Mouse (Mus musculus): ENCODE measurements around the gene Zfp821. TPM values are rescaled to one million over a fixed set of nuclear protein-coding genes. Genes with fewer than 3 reads are reported as not detected.

Gene Zfp821
- polyA plus RNA-seq, 1 experiment from 2014 or later: 16.4 TPM

DNA sequence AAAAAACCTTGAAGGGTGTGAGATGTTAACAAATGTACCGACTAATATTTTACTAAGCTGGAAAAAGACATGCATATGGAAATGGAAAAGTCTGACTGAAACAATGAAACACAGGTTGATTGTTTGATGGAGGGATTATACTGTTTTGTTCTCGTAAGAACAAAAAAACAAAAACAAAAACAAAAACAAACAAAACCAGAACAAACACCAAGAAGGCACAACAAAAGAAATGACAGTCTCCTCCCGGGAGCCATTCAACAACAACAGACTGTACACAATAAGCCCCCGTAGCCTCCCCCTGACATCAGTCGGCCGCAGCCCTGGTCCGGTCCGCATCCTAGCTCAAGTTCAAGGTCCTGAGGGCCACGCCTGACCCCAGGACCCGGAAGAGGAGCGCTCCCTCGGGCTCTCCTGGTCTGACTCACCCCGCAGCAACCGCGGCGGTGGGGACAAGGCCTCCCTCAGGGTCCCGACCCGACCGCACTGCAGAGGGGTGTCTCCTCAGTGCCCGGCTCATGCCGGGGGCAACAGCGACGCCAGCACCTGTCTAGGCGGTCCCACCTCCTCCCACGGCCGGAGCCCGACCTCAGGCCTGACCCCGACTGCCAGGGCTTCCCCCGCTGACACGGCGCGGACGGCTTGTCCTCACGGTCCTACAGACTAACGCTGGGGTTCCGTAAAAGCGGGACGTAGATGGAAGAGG, 12.8 kb upstream of the Zfp821 start:
- Histone ChIP-seq H3K27me3 (no peaks in the 10 kb centered on the region), H3K9me3 (replicated peaks) (no peaks in the 10 kb centered on the region), H3K4me2 (peak overlapping the region; percentile 85), H3K4me1 (replicated peaks) (peaks cover 17% of the 10 kb centered on the region), H3K36me3 (no peaks in the 10 kb centered on the region), H3K27ac (peak overlapping the region; percentile 79), H3K4me3 (peak overlapping the region; percentile 88), H3K9ac (peak overlapping the region; percentile 89)
- peak; percentile 80 for ATAC-seq (replicated peaks; ENCODE audit: insufficient number of reproducible peaks, insufficient read depth, low FRiP score, low read depth)
- WGBS: under 1% methylated on average over 38 of the region's 38 CpGs

- peak; percentile 99 for ATAC-seq (replicated peaks; ENCODE audit: insufficient number of reproducible peaks, insufficient read depth, low FRiP score, low read depth)
- H3K36me3 ChIP-seq: no peaks in the 10 kb centered on the region
- under 1% methylated on average over 57 of the region's 57 CpGs for WGBS
Observed at GRCm38 (mm10) chr8:109693146-109693900, 12.0 kb upstream of the Zfp821 start, which contains the start of gene Ist1. Gene Ist1 (minus strand): TSS chr8:109693260.

GRCm38 (mm10) chr8:109694154-109694553, 11.2 kb upstream of the Zfp821 start:
- no peak overlapping the region for H3K9ac ChIP-seq
- H3K4me2 ChIP-seq: peak overlapping the region; percentile 24; the same call in 1 of the 2 replicates
- no peak for ATAC-seq (replicated peaks; ENCODE audit: insufficient number of reproducible peaks, insufficient read depth, low FRiP score, low read depth)
- H3K9me3 ChIP-seq (replicated peaks): no peaks in the 10 kb centered on the region
- H3K27ac ChIP-seq: no peak overlapping the region
- H3K4me3 ChIP-seq: peak overlapping the region; percentile 88
- 67% methylated on average over 6 of the region's 6 CpGs for WGBS
- H3K27me3 ChIP-seq: no peaks in the 10 kb centered on the region
- H3K36me3 ChIP-seq: no peaks in the 10 kb centered on the region
- H3K4me1 ChIP-seq (replicated peaks): peaks cover 17% of the 10 kb centered on the region

More at GRCm38 (mm10) chr8:109693146-109693900, 12.0 kb upstream of the Zfp821 start, which contains the start of gene Ist1:
- H3K4me2 ChIP-seq: peak within 1 kb of the TSS; percentile 85
- peak within 1 kb of the TSS; percentile 88 for H3K4me3 ChIP-seq
- H3K4me1 ChIP-seq (replicated peaks): peaks cover 17% of the 10 kb centered on the region
- peak within 1 kb of the TSS; percentile 89 for H3K9ac ChIP-seq
- H3K9me3 ChIP-seq (replicated peaks): no peaks in the 10 kb centered on the region
- peak within 1 kb of the TSS; percentile 79 for H3K27ac ChIP-seq
- no peaks in the 10 kb centered on the region for H3K27me3 ChIP-seq

DNA sequence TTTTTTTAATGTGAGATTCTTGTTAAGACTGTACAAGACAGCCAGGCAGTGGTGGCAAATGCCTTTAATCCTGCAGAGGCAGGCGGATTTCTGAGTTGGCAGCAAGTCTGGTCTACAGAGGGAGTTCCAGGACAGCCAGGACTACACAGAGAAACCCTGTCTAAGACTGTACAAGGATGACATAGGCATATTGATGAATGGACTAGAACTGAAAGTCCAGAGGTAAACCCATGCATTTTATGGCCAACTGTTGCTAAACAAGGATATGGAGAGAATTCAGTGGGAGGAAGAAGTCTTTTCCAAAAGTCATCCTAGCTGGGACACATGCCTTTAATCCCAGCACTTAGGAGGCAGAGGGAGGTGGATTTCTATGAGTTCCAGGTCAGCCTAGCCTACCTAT, 7.6 kb upstream of the Zfp821 start:
- Histone ChIP-seq H3K4me3 (no peak overlapping the region), H3K4me2 (no peak overlapping the region), H3K27me3 (no peaks in the 10 kb centered on the region), H3K9ac (no peak overlapping the region), H3K4me1 (replicated peaks) (peaks cover 3% of the 10 kb centered on the region; the same call in 1 of the 2 replicates), H3K9me3 (replicated peaks) (no peaks in the 10 kb centered on the region), H3K36me3 (no peaks in the 10 kb centered on the region), H3K27ac (no peak overlapping the region)
- ATAC-seq (replicated peaks; ENCODE audit: insufficient number of reproducible peaks, insufficient read depth, low FRiP score, low read depth): no peak
- WGBS: 78% methylated on average over 1 of the region's 1 CpGs

GRCm38 (mm10) chr8:109698477-109698876, 6.9 kb upstream of the Zfp821 start:
- WGBS: 68% methylated on average over 3 of the region's 3 CpGs
- Histone ChIP-seq H3K9me3 (replicated peaks) (no peaks in the 10 kb centered on the region), H3K4me2 (no peak overlapping the region), H3K36me3 (no peaks in the 10 kb centered on the region), H3K27ac (no peak overlapping the region), H3K27me3 (no peaks in the 10 kb centered on the region), H3K4me3 (no peak overlapping the region), H3K4me1 (replicated peaks) (peaks cover 3% of the 10 kb centered on the region; the same call in 1 of the 2 replicates), H3K9ac (no peak overlapping the region)
- no peak for ATAC-seq (replicated peaks; ENCODE audit: insufficient number of reproducible peaks, insufficient read depth, low FRiP score, low read depth)

DNA sequence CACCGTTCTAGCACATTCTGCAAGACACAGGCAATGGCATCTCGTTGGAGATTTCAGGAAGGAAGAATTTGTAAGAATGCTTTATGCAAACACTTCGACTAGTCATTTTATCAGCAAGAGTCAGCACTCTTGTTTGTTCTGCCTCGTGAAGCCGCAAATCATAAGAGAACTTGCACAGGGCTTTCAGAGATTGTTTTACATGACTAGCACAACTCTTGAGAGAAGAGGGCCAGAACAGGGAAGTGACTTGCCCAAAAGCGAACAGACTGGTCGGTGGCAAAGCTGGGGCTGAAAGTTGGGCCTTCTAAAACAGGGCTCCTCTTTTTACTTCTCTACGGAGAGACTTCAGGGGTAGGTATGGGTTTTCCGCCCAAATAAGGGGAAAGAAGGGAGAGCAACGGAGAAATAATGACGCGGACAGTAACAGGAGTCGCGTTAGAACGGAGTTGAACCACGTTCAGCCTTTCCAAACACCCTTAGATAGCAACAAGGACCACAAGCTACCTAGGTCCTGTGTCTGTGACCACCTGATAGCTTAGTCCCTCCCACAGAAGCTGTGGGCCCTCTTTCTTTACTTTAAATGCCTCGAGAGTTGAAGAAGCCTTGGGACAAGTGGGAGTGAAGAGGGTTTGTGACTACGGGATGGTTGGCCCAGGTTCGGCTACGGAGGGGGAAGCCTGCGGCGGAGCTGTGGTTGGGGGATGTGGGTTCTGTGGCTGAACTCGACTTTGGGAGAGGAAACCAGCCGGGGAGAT, 604 bp upstream of the Zfp821 start:
- 7% methylated on average over 24 of the region's 24 CpGs for WGBS
- peak; percentile 1; the same call in 1 of the 2 replicates for ATAC-seq (replicated peaks; ENCODE audit: insufficient number of reproducible peaks, insufficient read depth, low FRiP score, low read depth)
- H3K4me3 ChIP-seq: peak overlapping the region; percentile 95
- peaks cover 28% of the 10 kb centered on the region for H3K4me1 ChIP-seq (replicated peaks)
- H3K9ac ChIP-seq: peak overlapping the region; percentile 47
- H3K27ac ChIP-seq: peak overlapping the region; percentile 50
- H3K4me2 ChIP-seq: peak overlapping the region; percentile 89
- H3K9me3 ChIP-seq (replicated peaks): no peaks in the 10 kb centered on the region
- H3K27me3 ChIP-seq: no peaks in the 10 kb centered on the region
- H3K36me3 ChIP-seq: peaks cover 20% of the 10 kb centered on the region

DNA sequence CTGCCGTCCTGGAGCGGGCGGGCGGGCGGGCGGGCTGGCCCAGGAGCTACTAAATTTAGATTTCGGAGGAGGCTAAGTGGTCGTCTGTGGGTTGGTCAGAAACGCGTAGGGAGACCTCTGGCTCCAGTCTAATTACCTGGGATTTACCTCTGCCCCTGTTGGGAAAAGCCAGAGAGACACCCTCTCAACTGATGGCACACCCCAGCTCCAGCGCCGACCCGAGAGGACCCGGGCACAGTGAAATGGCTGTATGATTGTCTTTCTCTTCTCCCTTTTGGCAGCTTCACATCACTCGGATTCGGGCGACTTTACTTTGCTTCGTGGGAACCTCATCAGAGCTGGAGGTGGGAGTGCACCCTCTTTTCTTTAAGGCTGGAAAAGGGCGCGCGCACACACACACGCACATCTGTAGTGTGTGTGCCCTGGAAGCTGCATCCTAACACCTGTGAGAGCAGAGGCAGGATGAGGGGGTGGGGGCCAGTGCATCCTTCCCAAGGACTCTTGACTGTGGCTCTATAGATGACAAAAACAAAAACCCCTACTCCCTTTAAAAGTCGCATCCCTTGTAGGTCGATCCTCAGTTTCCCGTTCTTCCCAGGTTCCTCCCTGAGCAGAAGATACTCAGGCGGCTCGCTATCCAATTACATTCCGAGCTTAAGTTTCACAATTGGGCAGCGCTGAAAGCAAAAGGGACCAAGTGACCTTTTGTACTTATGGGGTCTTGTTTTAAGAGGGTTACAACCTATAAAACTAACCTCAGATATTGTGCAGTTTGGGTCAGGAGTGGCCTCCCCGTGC, 929 bp downstream of the Zfp821 start:
- Histone ChIP-seq H3K4me2 (peak overlapping the region; percentile 89), H3K9ac (peak overlapping the region; percentile 98), H3K4me3 (peak overlapping the region; percentile 95), H3K36me3 (peaks cover 34% of the 10 kb centered on the region), H3K27me3 (no peaks in the 10 kb centered on the region), H3K4me1 (replicated peaks) (peaks cover 28% of the 10 kb centered on the region), H3K27ac (peak overlapping the region; percentile 96), H3K9me3 (replicated peaks) (no peaks in the 10 kb centered on the region)
- no peak; the same call in 1 of the 2 replicates for ATAC-seq (replicated peaks; ENCODE audit: insufficient number of reproducible peaks, insufficient read depth, low FRiP score, low read depth)
- WGBS: 3% methylated on average over 30 of the region's 30 CpGs

DNA sequence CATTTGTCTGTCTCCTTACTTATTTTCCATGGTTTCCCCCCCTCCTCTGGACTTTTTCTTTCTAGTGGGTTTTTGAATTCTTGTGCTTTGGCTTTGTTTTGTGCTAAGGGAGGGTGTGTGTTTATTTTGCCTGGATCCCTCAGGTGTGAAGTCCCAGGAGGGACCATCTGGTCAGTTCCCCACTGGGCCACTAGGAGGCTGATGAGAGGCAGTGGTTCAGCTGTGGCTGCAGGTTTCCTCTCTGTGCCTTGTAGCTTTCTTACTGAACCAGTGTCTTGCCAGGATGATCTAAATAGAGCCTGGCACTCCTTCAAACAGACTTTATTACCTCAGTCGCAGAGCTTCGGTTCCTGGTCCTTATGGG, 1.5 kb downstream of the Zfp821 start:
- WGBS: 19% methylated on average over 2 of the region's 2 CpGs
- peak overlapping the region; percentile 89 for H3K4me2 ChIP-seq
- peak overlapping the region; percentile 95 for H3K4me3 ChIP-seq
- no peak for ATAC-seq (replicated peaks; ENCODE audit: insufficient number of reproducible peaks, insufficient read depth, low FRiP score, low read depth)
- H3K27ac ChIP-seq: no peak overlapping the region
- no peak overlapping the region for H3K9ac ChIP-seq
- H3K9me3 ChIP-seq (replicated peaks): no peaks in the 10 kb centered on the region
- no peaks in the 10 kb centered on the region for H3K27me3 ChIP-seq
- peaks cover 28% of the 10 kb centered on the region for H3K4me1 ChIP-seq (replicated peaks)
- H3K36me3 ChIP-seq: peaks cover 40% of the 10 kb centered on the region

DNA sequence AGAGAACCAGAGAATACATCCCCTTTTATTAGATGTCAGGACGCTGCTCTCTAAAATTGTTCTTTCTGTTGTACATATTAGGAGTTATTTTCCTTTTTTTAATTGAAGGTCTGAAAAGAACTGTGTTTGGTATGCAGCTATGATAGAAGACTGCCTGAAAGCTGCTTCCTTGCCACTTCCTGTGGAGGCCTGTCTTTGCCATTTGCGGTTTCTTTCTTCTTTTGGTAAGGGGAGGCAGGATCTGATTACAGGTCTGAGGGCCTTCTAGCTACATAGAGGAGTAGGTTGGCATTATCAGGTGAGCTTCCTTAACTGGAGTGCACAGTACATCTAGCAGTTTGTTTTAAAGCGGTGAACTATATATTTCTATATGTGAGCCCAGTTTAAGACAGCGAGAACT, 2.6 kb downstream of the Zfp821 start:
- H3K27ac ChIP-seq: no peak overlapping the region
- H3K9me3 ChIP-seq (replicated peaks): no peaks in the 10 kb centered on the region
- ATAC-seq (replicated peaks; ENCODE audit: insufficient number of reproducible peaks, insufficient read depth, low FRiP score, low read depth): no peak
- peaks cover 50% of the 10 kb centered on the region for H3K36me3 ChIP-seq
- WGBS: 93% methylated on average over 4 of the region's 4 CpGs
- peaks cover 28% of the 10 kb centered on the region for H3K4me1 ChIP-seq (replicated peaks)
- H3K27me3 ChIP-seq: no peaks in the 10 kb centered on the region
- H3K4me2 ChIP-seq: no peak overlapping the region
- no peak overlapping the region for H3K4me3 ChIP-seq
- no peak overlapping the region for H3K9ac ChIP-seq

DNA sequence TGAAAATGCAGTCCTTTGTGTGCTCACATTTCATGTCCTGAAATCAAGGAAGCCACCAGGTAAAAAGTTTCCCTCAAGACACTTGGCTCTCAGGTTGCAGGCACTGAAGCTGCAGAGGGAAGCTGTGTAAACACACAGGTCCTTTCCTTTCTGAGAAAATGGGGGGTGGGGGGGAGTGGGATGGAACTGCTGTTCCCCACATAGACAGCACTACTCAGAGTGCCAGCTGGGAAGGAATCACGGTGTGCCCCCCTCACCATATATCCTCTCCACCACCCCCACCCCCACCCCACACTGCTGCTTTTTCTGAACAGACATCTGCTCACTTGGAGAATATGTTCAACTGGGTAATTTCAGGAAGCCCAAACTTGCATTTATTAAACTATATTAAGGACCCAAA, 7.2 kb downstream of the Zfp821 start:
- peaks cover 90% of the 10 kb centered on the region for H3K36me3 ChIP-seq
- no peaks in the 10 kb centered on the region for H3K9me3 ChIP-seq (replicated peaks)
- H3K4me1 ChIP-seq (replicated peaks): peaks cover 6% of the 10 kb centered on the region
- no peak overlapping the region for H3K4me2 ChIP-seq
- 86% methylated on average over 1 of the region's 1 CpGs for WGBS
- no peaks in the 10 kb centered on the region for H3K27me3 ChIP-seq
- H3K27ac ChIP-seq: no peak overlapping the region
- H3K9ac ChIP-seq: no peak overlapping the region
- ATAC-seq (replicated peaks; ENCODE audit: insufficient number of reproducible peaks, insufficient read depth, low FRiP score, low read depth): no peak
- no peak overlapping the region for H3K4me3 ChIP-seq

Measured in heart, embryonic 15.5 days (tissue).